Mouse (Mus musculus) stomach, embryonic 16.5 days (tissue): Measurements from ENCODE around the gene Rft1. TPM values are rescaled to one million over a fixed set of nuclear protein-coding genes. Genes with fewer than 3 reads are reported as not detected.

Experiments used
- ATAC-seq: fragments of 200-750 bp; cut with Nextera tagmentation; 2 replicates; pipeline ENCODE4 v1.8.0; 2017; ENCODE audit warnings: moderate number of reproducible peaks, moderate TSS enrichment; ENCODE audit not compliant: insufficient read depth, low FRiP score
- H3K27ac ChIP-seq: fragments of 300-500 bp; sonication (generic); 2 replicates; pipeline ENCODE4 v1.5.1; 2014; ENCODE audit warnings: low read length
- H3K27me3 ChIP-seq: fragments of 300-500 bp; sonication (generic); 2 replicates; pipeline ENCODE4 v1.6.1; 2014; ENCODE audit warnings: low read length, control low read depth, mixed read lengths; ENCODE audit not compliant: control insufficient read depth, insufficient read depth
- H3K36me3 ChIP-seq: fragments of 300-500 bp; sonication (generic); 2 replicates; pipeline ENCODE4 v1.6.1; 2014; ENCODE audit warnings: low read length; ENCODE audit not compliant: control insufficient read depth, insufficient read depth
- H3K4me1 ChIP-seq: fragments of 300-500 bp; sonication (generic); 2 replicates; pipeline ENCODE4 v1.6.1; 2014; ENCODE audit warnings: low read length, control low read depth, mixed read lengths; ENCODE audit not compliant: control insufficient read depth, insufficient read depth
- H3K4me2 ChIP-seq: fragments of 300-500 bp; sonication (generic); 2 replicates; pipeline ENCODE4 v1.6.1; 2014; ENCODE audit warnings: low read depth, low read length, mixed read lengths
- H3K4me3 ChIP-seq: fragments of 300-500 bp; sonication (generic); replicated peaks from 2 replicates; pipeline ENCODE4 v1.5.1; 2014; ENCODE audit warnings: mild to moderate bottlenecking, low read length
- H3K9ac ChIP-seq: fragments of 300-500 bp; sonication (generic); 2 replicates; pipeline ENCODE4 v1.6.1; 2014; ENCODE audit warnings: low read length
- H3K9me3 ChIP-seq: fragments of 300-500 bp; sonication (generic); replicated peaks from 2 replicates; pipeline ENCODE4 v1.6.1; 2016; ENCODE audit warnings: low read length, control low read depth; ENCODE audit not compliant: control insufficient read depth
- WGBS: fragments of 180-500 bp; shearing (Covaris S2); extraction: QIAGEN DNeasy Blood & Tissue Kit; methylation state at CpG from one replicate; pipeline ENCODE4 v1.1.7; 2014; 5-methylcytosine and 5-hydroxymethylcytosine counted together
- polyA plus RNA-seq: library from polyadenylated mRNA; unstranded; fragments of >200 nt; fragmentation: Nextera tagmentation; extraction: Ambion mirVana; gene quantifications from 2 replicates; pipeline ENCODE4 v1.2.1, GENCODE M21; 2015

Gene Rft1
- polyA plus RNA-seq, 1 experiment from 2014 or later: 17.7 TPM

DNA sequence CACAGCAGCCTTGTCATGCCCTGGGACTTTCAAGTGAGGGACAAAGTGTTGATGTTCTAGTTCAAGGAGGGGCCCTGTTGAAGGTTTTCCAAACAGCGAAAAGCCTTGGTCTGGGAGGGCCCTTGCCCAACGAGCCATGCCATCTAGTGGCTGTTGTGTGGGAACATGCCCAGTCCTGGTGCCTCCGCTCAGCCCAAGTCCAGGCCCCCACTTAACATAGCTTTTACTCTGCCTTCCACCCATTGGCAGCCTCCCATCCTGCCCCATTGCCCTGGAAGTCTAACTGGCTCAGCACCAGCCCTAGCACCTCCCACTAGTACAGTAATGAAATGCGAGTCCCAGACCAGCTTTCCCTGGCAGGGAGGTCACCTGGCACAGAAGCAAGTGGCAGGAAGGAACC is 3.2 kb upstream of the Rft1 start:
- no peaks in the 10 kb centered on the region for H3K36me3 ChIP-seq
- H3K4me1 ChIP-seq: peaks cover 6% of the 10 kb centered on the region
- H3K9ac ChIP-seq: no peak overlapping the region
- no peaks in the 10 kb centered on the region for H3K9me3 ChIP-seq
- H3K4me2 ChIP-seq: no peak overlapping the region
- H3K4me3 ChIP-seq: no peak overlapping the region
- 12% methylated on average over 4 of the region's 4 CpGs for WGBS
- no peaks in the 10 kb centered on the region for H3K27me3 ChIP-seq
- H3K27ac ChIP-seq: no peak overlapping the region
- peak; percentile 81 for ATAC-seq

DNA sequence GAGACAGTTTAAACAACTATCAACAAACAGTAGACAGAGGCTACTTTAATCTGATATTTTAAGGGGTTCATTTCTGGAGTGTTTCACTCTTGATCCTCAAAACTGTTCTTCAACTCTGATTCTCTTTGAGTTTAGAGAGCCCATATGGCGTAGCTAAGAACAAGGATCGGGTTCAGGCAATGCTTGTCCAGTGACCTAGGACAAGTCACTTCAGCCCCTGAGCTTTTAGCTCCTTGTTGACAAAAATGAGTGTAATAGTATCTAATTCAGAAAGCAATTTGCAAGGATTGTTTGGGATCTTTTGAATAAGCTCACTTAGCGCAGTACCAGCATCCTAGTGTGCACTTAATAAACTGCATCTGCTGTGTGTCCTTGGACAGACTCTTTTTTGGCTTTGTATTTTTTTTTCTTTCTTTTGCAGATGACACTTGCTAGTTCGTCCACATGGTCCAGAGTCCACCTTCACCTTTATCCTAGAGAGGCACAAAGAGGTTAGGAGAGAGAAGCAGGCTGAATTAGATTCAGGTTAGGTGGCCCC is 600 bp downstream of the Rft1 start:
- peaks cover 6% of the 10 kb centered on the region for H3K4me1 ChIP-seq
- WGBS: 34% methylated on average over 4 of the region's 4 CpGs
- peak overlapping the region; percentile 98 for H3K4me3 ChIP-seq
- peak overlapping the region; percentile 87 for H3K27ac ChIP-seq
- H3K4me2 ChIP-seq: peak overlapping the region; percentile 93
- no peak for ATAC-seq
- H3K36me3 ChIP-seq: no peaks in the 10 kb centered on the region
- H3K9ac ChIP-seq: peak overlapping the region; percentile 100
- no peaks in the 10 kb centered on the region for H3K27me3 ChIP-seq
- no peaks in the 10 kb centered on the region for H3K9me3 ChIP-seq

DNA sequence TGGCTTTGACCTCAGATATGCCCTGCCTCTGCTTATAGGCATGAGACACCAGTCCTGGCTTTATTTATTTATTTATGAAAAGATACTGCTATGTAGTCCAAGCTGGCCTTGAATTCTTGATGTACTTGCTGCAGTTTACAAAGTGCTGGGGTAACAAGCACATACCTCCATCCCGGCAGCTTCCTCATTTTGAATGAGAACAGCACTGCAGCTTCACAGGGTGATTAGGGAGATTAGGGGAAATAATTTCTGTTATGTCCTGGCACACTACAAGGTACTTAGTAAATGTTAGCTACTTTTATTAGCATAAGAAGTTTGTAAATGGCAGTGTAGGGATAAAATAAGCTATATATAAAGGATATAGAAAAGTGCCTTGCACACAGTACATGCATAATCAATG is 1.4 kb downstream of the Rft1 start:
- H3K9me3 ChIP-seq: no peaks in the 10 kb centered on the region
- no peak overlapping the region for H3K4me2 ChIP-seq
- H3K9ac ChIP-seq: no peak overlapping the region
- H3K27ac ChIP-seq: no peak overlapping the region
- ATAC-seq: no peak
- H3K4me1 ChIP-seq: peaks cover 6% of the 10 kb centered on the region
- no peaks in the 10 kb centered on the region for H3K27me3 ChIP-seq
- no peak overlapping the region for H3K4me3 ChIP-seq
- no peaks in the 10 kb centered on the region for H3K36me3 ChIP-seq
- WGBS: 69% methylated on average over 1 of the region's 1 CpGs

DNA sequence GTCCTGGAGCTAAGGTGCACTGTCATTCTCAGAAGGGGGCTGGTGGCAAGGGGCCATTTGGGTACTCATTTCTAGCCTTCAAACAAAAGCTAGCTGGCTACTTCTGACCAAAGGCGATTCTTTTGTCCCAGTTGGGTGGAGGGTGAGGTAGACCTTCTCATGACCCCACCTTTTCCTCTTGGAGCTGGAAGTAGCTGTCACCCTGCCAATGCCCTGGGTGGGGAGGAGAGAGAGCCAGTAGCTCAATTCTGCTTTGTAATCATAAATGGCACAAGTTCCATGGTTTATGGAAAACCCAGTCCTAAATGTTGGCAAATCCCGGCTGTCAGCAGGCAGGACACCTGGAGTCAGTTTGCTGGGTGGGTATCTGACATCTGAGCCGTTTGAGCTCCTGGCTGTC is 11.9 kb downstream of the Rft1 start:
- 81% methylated on average over 3 of the region's 3 CpGs for WGBS
- H3K36me3 ChIP-seq: peaks cover 2% of the 10 kb centered on the region
- H3K9ac ChIP-seq: no peak overlapping the region

DNA sequence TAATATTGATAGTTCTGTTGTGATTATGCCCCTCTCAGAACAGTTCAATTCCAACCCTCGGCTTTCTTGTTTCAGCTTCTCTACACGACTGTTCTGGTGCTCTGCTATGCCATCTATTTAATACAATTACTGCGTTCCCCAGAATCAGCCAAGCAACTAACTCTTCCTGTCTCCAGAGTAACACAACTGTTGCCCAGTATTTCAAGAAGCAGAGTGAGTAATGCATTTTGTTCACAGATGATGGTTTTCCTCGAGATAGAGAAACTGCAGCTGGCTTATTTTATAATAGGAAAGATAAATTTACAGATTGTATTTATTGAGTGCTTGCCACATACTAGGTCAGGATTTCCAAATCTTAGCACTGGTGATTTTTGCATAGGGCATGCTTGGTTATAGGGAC is 12.4 kb downstream of the Rft1 start:
- Histone ChIP-seq H3K9me3 (no peaks in the 10 kb centered on the region), H3K27ac (no peak overlapping the region), H3K9ac (no peak overlapping the region), H3K36me3 (peaks cover 2% of the 10 kb centered on the region), H3K27me3 (no peaks in the 10 kb centered on the region), H3K4me3 (no peak overlapping the region), H3K4me2 (no peak overlapping the region), H3K4me1 (no peaks in the 10 kb centered on the region)
- 80% methylated on average over 4 of the region's 4 CpGs for WGBS
- no peak for ATAC-seq

More for the DNA sequence above, 11.9 kb downstream of the Rft1 start:
- Histone ChIP-seq H3K4me3 (no peak overlapping the region), H3K4me2 (no peak overlapping the region), H3K4me1 (no peaks in the 10 kb centered on the region), H3K27me3 (no peaks in the 10 kb centered on the region), H3K27ac (no peak overlapping the region), H3K9me3 (no peaks in the 10 kb centered on the region)
- no peak for ATAC-seq

DNA sequence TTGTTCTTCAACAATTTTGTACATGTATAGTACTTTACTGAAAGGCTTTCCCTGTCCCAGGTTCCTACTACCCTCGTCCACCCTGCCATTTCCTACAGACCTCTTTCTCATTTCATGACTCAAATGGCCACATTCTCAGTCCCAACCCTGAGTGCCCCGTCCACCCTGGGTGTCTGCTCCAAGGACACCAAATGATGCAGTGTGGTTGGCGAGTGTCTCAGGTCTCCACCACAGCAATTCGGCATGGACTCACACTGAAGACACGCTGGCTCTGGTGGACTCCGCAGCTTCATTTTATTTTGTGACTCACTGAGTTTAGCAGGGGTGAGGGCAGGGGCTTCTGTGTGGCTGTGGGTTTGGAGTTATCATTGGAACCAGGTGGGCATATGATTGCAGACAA is 16.0 kb downstream of the Rft1 start:
- H3K36me3 ChIP-seq: peaks cover 6% of the 10 kb centered on the region
- no peak overlapping the region for H3K4me3 ChIP-seq
- 91% methylated on average over 6 of the region's 6 CpGs for WGBS
- no peaks in the 10 kb centered on the region for H3K9me3 ChIP-seq
- H3K9ac ChIP-seq: no peak overlapping the region
- H3K27ac ChIP-seq: no peak overlapping the region
- H3K27me3 ChIP-seq: no peaks in the 10 kb centered on the region
- ATAC-seq: no peak
- no peak overlapping the region for H3K4me2 ChIP-seq
- H3K4me1 ChIP-seq: no peaks in the 10 kb centered on the region

DNA sequence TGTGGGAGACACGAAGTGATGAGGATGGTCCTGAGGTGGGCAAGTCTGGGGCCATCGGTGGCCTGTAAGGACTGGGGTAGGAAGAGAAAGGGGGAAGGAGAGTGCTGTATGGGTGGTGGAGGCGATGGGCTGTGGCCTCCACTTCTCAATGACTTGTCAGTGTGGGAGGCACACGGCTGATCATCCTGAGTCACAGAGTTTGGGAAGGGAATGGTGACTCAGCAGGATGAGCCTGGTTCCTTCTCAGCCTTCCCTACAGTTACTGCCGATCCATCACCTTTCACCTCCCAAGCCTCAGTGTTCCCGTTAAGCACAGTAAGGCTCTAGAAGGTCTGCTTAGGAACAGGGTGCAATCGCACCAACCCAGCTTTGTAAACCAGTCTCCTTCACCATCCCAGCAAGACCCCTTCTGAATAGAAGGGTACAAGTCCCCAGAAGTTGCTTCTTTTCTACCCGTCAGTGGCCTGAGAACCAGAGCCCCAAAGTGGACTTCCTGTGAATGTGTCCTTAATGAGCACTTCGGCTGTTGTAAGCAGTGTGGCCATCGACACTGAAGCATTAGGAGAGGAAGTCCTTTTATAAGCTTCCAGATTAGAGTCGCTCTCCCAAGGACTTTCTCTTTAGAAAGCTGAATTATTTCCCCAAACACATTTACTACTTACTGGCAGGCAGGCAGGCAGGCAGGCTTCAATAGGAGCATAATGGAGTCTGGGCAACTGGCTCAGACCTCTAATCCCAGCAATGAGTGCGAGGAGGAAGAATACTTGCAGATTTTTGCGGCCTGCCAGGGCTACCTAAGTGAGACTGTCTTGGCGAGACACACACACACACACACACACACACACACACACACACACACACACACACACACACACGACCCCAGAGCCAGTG is 17.2 kb downstream of the Rft1 start:
- Histone ChIP-seq H3K36me3 (peaks cover 8% of the 10 kb centered on the region), H3K27ac (no peak overlapping the region; the same call in 1 of the 2 replicates)
- no peak for ATAC-seq

DNA sequence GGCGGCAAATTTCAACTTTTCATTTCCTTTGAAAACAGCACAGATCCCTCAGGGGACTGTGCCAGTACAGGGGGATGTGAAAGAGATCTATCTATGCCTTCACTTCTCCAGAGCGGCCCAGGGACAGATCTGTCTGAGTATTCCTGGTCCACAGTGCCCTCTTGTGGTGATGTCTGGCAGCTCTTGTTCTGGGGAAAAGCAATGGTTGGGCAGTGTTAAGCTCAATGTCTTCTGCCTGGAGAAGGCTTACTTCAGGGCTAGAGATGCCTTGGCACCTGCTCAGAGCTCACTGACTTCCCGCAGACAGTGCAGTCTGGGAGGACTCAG is 17.8 kb downstream of the Rft1 start:
- no peaks in the 10 kb centered on the region for H3K4me1 ChIP-seq
- H3K4me3 ChIP-seq: no peak overlapping the region
- peak; percentile 89 for ATAC-seq
- no peaks in the 10 kb centered on the region for H3K9me3 ChIP-seq
- no peak overlapping the region for H3K4me2 ChIP-seq
- no peaks in the 10 kb centered on the region for H3K27me3 ChIP-seq
- 7% methylated on average over 3 of the region's 3 CpGs for WGBS
- no peak overlapping the region for H3K27ac ChIP-seq
- peaks cover 7% of the 10 kb centered on the region for H3K36me3 ChIP-seq
- no peak overlapping the region for H3K9ac ChIP-seq

More for the DNA sequence above, 17.2 kb downstream of the Rft1 start:
- Histone ChIP-seq H3K9ac (0 out of 2 replicates have a peak overlapping the region, but pooled peaks have one; percentile 11), H3K27me3 (no peaks in the 10 kb centered on the region), H3K4me1 (no peaks in the 10 kb centered on the region), H3K9me3 (no peaks in the 10 kb centered on the region), H3K4me3 (no peak overlapping the region), H3K4me2 (no peak overlapping the region)
- WGBS: 68% methylated on average over 15 of the region's 15 CpGs

DNA sequence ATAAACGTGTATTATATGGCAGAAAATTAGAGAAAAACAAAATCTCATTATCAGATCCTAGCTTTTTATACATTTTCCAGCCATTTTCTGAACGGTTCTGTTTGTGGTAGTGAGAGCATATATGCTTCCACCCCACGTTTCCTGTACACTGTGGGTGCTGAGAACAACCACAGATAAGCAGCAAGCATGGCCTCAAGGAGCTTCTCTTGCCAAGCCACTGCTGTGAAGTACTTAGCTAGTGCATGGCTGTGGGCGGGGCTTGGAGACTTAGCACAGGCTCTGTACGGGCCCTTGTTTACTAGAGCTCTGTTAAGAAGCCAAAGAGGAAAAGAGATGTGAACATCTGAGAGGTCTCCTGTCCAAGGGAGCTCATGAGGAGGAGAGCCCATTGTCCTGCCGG is 20.8 kb downstream of the Rft1 start:
- H3K4me2 ChIP-seq: no peak overlapping the region
- no peak overlapping the region for H3K4me3 ChIP-seq
- no peaks in the 10 kb centered on the region for H3K4me1 ChIP-seq
- WGBS: 71% methylated on average over 6 of the region's 6 CpGs
- peaks cover 6% of the 10 kb centered on the region; the same call in 1 of the 2 replicates for H3K36me3 ChIP-seq
- H3K27me3 ChIP-seq: no peaks in the 10 kb centered on the region
- H3K9ac ChIP-seq: no peak overlapping the region
- H3K9me3 ChIP-seq: no peaks in the 10 kb centered on the region
- no peak for ATAC-seq
- no peak overlapping the region for H3K27ac ChIP-seq
